Mouse (Mus musculus) monocyte, adult 5-6 weeks (primary cell): ENCODE data around the gene Olfr826. TPM values are rescaled to one million over a fixed set of nuclear protein-coding genes. Genes with fewer than 3 reads are reported as not detected.
A peak's percentile ranks its signal among the peaks of the same experiment; 100 is the strongest.
"Not testable (repeated sequence)": the region's sequence is repeated elsewhere in the genome, so short reads cannot be mapped to it uniquely, and the experiment has no call there.

ENCODE experiments used
- ATAC-seq: fragments of 153-309, 156-312 bp; replicated peaks from 2 replicates; pipeline ENCODE4 v1.8.0; 2017; ENCODE audit warnings: mild to moderate bottlenecking; ENCODE audit not compliant: low TSS enrichment, insufficient number of reproducible peaks, severe bottlenecking, poor library complexity, low FRiP score
- total RNA-seq: library from RNA; stranded (forward); fragments of 200-1000, 200-491, 200-594 nt; gene quantifications from 3 replicates; pipeline ENCODE4 v1.2.3, GENCODE M21; 2017

Gene Olfr826
- total RNA-seq = not detected in 3 replicates

GRCm38 (mm10) chr10:130184086-130184485 is at the start of gene Olfr826:
Olfr826 (minus strand) TSS chr10:130184186.
- no peak for ATAC-seq

GRCm38 (mm10) chr10:130232117-130232516 is 48.1 kb upstream of the Olfr826 start:
- ATAC-seq = no peak

GRCm38 (mm10) chr10:130229584-130229983 is 45.6 kb upstream of the Olfr826 start:
- ATAC-seq = no peak

DNA sequence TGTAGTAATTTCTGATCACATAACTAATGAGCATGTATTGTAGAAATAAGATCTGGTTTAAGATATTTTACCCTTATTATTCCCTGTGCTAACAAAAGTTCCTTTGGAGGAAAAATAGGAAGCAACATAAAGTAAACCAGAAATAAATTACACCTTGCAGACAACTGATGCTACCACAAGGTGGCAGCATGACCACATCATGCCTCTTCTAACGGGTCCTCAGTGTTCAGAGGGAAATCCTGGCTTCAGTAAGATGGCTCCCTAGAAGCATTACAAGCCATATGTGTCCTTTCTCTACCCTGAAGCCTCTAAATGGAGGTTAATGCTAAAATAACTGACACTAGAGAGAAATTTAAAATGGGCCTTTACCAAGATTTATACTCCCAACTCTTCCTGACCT is 44.3 kb upstream of the Olfr826 start:
- peak; percentile 66; the same call in 1 of the 2 replicates for ATAC-seq

GRCm38 (mm10) chr10:130225034-130225433 is 41.0 kb upstream of the Olfr826 start:
- ATAC-seq = no peak

- no peak for ATAC-seq
Observed at GRCm38 (mm10) chr10:130214303-130214702, 30.3 kb upstream of the Olfr826 start, which contains the start of gene Olfr827. Olfr827 (minus strand) TSS chr10:130214403.

GRCm38 (mm10) chr10:130166666-130167065 is 17.3 kb downstream of the Olfr826 start, which contains the start of gene Olfr825:
Olfr825 (minus strand) TSS chr10:130166766.
- no peak for ATAC-seq

GRCm38 (mm10) chr10:130165196-130165595 is 18.8 kb downstream of the Olfr826 start:
- no peak for ATAC-seq

DNA sequence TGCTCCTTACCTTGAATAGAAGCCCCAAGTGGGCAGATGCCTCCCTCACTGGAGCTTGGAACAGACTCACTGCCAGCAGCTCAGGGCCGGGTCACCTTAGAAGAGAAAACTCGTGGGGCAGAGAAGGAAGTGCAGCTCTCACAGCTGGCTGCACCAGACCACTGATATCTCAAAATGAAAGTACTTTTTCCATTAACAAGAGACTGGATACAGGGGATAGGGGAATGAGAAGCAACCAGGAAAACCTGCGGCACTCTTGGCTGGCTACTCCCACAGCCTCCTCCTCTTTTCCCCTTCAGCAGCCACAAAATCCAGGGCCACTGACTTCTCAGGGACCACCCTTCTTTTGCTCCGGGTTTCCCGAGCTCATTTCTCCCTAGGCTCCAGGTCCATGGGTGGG is 39.9 kb downstream of the Olfr826 start:
- ATAC-seq = no peak

DNA sequence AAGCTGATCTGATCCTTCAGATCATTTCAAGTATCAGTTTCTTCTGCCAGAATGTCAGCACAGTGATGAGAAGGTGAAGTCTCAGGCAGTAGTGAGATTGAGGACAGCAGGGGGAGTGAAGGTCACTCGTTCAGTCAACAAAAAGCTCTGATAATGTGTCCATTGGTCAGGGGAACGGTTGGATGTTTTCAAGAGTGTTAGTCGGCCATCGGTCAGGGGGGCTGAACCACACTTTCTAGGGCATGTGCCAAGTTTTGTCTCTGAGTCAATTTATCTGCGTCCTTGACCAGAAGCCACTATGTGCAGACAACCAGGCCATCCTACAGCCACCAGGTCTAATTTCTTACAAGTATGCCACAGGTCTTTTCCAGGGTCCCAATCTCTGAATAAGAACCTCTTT is 41.5 kb downstream of the Olfr826 start:
- not testable (repeated sequence) for ATAC-seq

- no peak for ATAC-seq
Observed at GRCm38 (mm10) chr10:130134811-130135210, 49.2 kb downstream of the Olfr826 start.

DNA sequence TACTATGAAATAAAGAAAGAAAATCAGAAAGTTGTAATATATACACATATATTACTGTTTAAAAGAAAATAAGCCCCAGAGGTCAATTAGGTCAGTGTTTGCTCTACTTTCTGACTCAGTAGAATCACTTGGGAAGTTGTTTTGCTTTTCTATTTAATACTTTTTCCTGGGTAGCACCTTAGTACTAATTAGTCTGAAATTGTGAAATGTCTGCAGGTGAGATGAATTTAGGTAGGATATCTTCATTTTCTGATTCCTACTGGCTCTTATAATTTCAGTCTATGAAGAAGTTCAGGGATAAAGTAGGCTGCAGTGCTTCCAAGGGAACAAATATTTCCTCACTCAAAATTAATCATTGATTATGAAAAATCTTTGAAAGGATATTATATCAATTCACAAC is 54.1 kb downstream of the Olfr826 start, which contains the start of gene Olfr824:
Gene Olfr824 (minus strand): TSS at position 101 of the 400 bp plus-strand sequence.
- not testable (repeated sequence) for ATAC-seq

Other genes starting within 250 kb of the Olfr826 start
- not detected in 3 replicates for gene Olfr818, start 235.1 kb downstream of the Olfr826 start, total RNA-seq
- gene Olfr819, start 216.9 kb downstream of the Olfr826 start, total RNA-seq = not detected in 3 replicates
- not detected in 3 replicates for gene Olfr247, start 208.0 kb downstream of the Olfr826 start, total RNA-seq
- gene Gm10310, start 199.1 kb downstream of the Olfr826 start, total RNA-seq = not detected in 3 replicates
- gene Olfr820, start 171.6 kb downstream of the Olfr826 start, total RNA-seq = not detected in 3 replicates
- gene Olfr821, start 153.8 kb downstream of the Olfr826 start, total RNA-seq = not detected in 3 replicates
- not detected in 3 replicates for gene Olfr822, start 113.0 kb downstream of the Olfr826 start, total RNA-seq
- gene Olfr823, start 68.8 kb downstream of the Olfr826 start, total RNA-seq = not detected in 3 replicates
- not detected in 3 replicates for gene Olfr824, start 54.2 kb downstream of the Olfr826 start, total RNA-seq
- gene Olfr825, start 17.4 kb downstream of the Olfr826 start, total RNA-seq = not detected in 3 replicates
- gene Olfr827, start 30.2 kb upstream of the Olfr826 start, total RNA-seq = not detected in 3 replicates
- 0.68 TPM in 1 of 3 replicates, not detected in the others for gene Neurod4, start 96.1 kb upstream of the Olfr826 start, total RNA-seq
- gene Tespa1, start 138.7 kb upstream of the Olfr826 start, total RNA-seq = 26.6 to 78.3 TPM (median 40.3 TPM) in 3 replicates
- 0.19 TPM in 1 of 3 replicates, not detected in the others for gene Vmn2r84, start 210.1 kb upstream of the Olfr826 start, total RNA-seq
- gene Vmn2r85, start 245.5 kb upstream of the Olfr826 start, total RNA-seq = not detected in 3 replicates